Mouse (Mus musculus) lung, adult 2 months (tissue): ENCODE data around the gene Arv1. TPM values are rescaled to one million over a fixed set of nuclear protein-coding genes. Genes with fewer than 3 reads are reported as not detected.

Experiments used
- DNase-seq: peaks from one replicate; pipeline ENCODE4 v3.0.0; 2022
- H3K4me1 ChIP-seq: fragments of 200-500 bp; 2 replicates; pipeline ENCODE4 v1.6.1; 2011; ENCODE audit warnings: low read length; ENCODE audit not compliant: control insufficient read depth, insufficient read depth
- H3K4me3 ChIP-seq: fragments of 200-500 bp; replicated peaks from 2 replicates; pipeline ENCODE3; 2011; ENCODE audit warnings: low read depth, mild to moderate bottlenecking, control low read depth, low read length; ENCODE audit errors: extremely low read depth
- CTCF ChIP-seq: fragments of 200-500 bp; IDR thresholded peaks from 2 replicates; pipeline ENCODE4 v1.5.1; 2011; ENCODE audit warnings: mild to moderate bottlenecking, low read length, control low read depth; ENCODE audit not compliant: insufficient read depth
- POLR2A ChIP-seq: fragments of 200-500 bp; IDR thresholded peaks from 2 replicates; pipeline ENCODE4 v1.6.1; 2011; ENCODE audit warnings: low read depth, mild to moderate bottlenecking, control low read depth, low read length, borderline replicate concordance; ENCODE audit errors: extremely low read depth
- WGBS: fragments of 180-500 bp; shearing (Covaris S2); methylation state at CpG from one replicate; pipeline ENCODE4 v1.1.7; 2018; 5-methylcytosine and 5-hydroxymethylcytosine counted together
- polyA plus RNA-seq: library from polyadenylated mRNA; depleted of rRNA; stranded (reverse); fragments of >200 nt; gene quantifications from 2 replicates; pipeline ENCODE4 v1.2.3, GENCODE M21; 2012

Arv1 gene
- polyA plus RNA-seq, 1 experiment: 15.6 TPM

GRCm38 (mm10) chr8:124724301-124724700 is 2.4 kb downstream of the Arv1 start:
- no peak for DNase-seq
- peaks cover 5% of the 10 kb centered on the region; the same call in 1 of the 2 replicates for H3K4me1 ChIP-seq
- WGBS: 92% methylated on average over 7 of the region's 7 CpGs
- no peak for TF ChIP-seq POLR2A
- TF ChIP-seq CTCF: no peak
- H3K4me3 ChIP-seq: no peak overlapping the region

- WGBS: 59% methylated on average over 8 of the region's 8 CpGs
- no peak for TF ChIP-seq CTCF
- TF ChIP-seq POLR2A: no peak
- no peak overlapping the region for H3K4me3 ChIP-seq
- no peak for DNase-seq
- no peaks in the 10 kb centered on the region for H3K4me1 ChIP-seq
These were observed 10.9 kb downstream of the Arv1 start for GRCm38 (mm10) chr8:124732828-124733227.

- 77% methylated on average over 3 of the region's 3 CpGs for WGBS
- H3K4me1 ChIP-seq: no peaks in the 10 kb centered on the region
- DNase-seq: no peak
- TF ChIP-seq POLR2A (no peak), CTCF (no peak)
- H3K4me3 ChIP-seq: no peak overlapping the region
These were observed 13.5 kb downstream of the Arv1 start for GRCm38 (mm10) chr8:124735371-124735911.

GRCm38 (mm10) chr8:124739268-124739667 is 17.3 kb downstream of the Arv1 start:
- TF ChIP-seq CTCF (peak; percentile 60), POLR2A (no peak)
- Histone ChIP-seq H3K4me3 (no peak overlapping the region), H3K4me1 (no peaks in the 10 kb centered on the region)
- 75% methylated on average over 1 of the region's 1 CpGs for WGBS
- DNase-seq: no peak

- no peak for DNase-seq
- Histone ChIP-seq H3K4me1 (0 out of 2 replicates have a peak, but pooled peaks cover 3% of the 10 kb centered on the region), H3K4me3 (no peak overlapping the region)
- 59% methylated on average over 13 of the region's 13 CpGs for WGBS
- TF ChIP-seq CTCF (no peak), POLR2A (no peak)
These were observed 24.7 kb downstream of the Arv1 start for GRCm38 (mm10) chr8:124746661-124747060.

- peak; percentile 16 for DNase-seq
- peaks cover 6% of the 10 kb centered on the region; the same call in 1 of the 2 replicates for H3K4me1 ChIP-seq
- peak overlapping the region; percentile 25 for H3K4me3 ChIP-seq
- TF ChIP-seq CTCF (no peak), POLR2A (no peak)
- under 1% methylated on average over 31 of the region's 31 CpGs for WGBS
These were observed 29.3 kb downstream of the Arv1 start for GRCm38 (mm10) chr8:124751191-124751590.

GRCm38 (mm10) chr8:124751709-124752173 is 29.8 kb downstream of the Arv1 start, which contains the start of gene Fam89a:
Gene Fam89a (minus strand): TSS chr8:124751832.
- H3K4me1 ChIP-seq: peaks cover 6% of the 10 kb centered on the region; the same call in 1 of the 2 replicates
- TF ChIP-seq POLR2A (no peak), CTCF (no peak)
- DNase-seq: peak; percentile 48
- peak within 1 kb of the TSS; percentile 54 for H3K4me3 ChIP-seq
- 2% methylated on average over 41 of the region's 41 CpGs for WGBS

GRCm38 (mm10) chr8:124752325-124752862 is 30.5 kb downstream of the Arv1 start:
- Histone ChIP-seq H3K4me3 (no peak overlapping the region), H3K4me1 (peaks cover 6% of the 10 kb centered on the region; the same call in 1 of the 2 replicates)
- no peak for DNase-seq
- 45% methylated on average over 21 of the region's 21 CpGs for WGBS
- no peak for TF ChIP-seq POLR2A

GRCm38 (mm10) chr8:124754101-124754791 is 32.3 kb downstream of the Arv1 start:
- Histone ChIP-seq H3K4me3 (no peak overlapping the region), H3K4me1 (peaks cover 6% of the 10 kb centered on the region; the same call in 1 of the 2 replicates)
- no peak for DNase-seq
- WGBS: 25% methylated on average over 11 of the region's 11 CpGs
- no peak for TF ChIP-seq CTCF
- TF ChIP-seq POLR2A: no peak
